Mouse (Mus musculus) layer of hippocampus, postnatal 10 days (tissue): ENCODE data around the gene Ppp3ca. TPM values are rescaled to one million over a fixed set of nuclear protein-coding genes. Genes with fewer than 3 reads are reported as not detected.
A peak's percentile ranks its signal among the peaks of the same experiment; 100 is the strongest.

Experiments used
- DNase-seq, 2 experiments: peaks; one replicate each; pipeline ENCODE4 v3.0.0; 2021; ENCODE audit warnings: low spot score in 2 of 2
- total RNA-seq, 2 experiments: library from RNA; stranded (reverse); gene quantifications; 2 replicates each; pipeline ENCODE4 v1.2.3; 2021

The Ppp3ca gene
- total RNA-seq, 2 experiments from 2014 or later: 787 to 796 TPM

DNA sequence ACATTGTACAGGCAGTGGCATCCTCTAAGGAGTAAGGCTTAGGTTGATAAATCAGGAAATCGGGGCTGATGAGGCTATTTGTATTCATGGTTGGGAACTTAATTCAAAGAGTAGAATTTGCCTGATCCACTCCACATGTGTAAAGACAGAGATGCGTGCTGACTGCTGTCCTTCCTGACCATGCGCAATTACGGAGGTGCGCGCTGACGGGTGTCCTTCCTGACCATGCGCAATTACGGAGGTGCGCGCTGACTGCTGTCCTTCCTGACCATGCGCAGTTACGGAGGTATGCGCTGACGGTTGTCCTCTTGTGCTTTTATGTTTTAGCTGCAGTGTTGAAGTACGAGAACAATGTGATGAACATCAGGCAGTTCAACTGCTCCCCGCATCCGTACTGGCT lies 232.9 kb downstream of the Ppp3ca start:
- DNase-seq: no peak

DNA sequence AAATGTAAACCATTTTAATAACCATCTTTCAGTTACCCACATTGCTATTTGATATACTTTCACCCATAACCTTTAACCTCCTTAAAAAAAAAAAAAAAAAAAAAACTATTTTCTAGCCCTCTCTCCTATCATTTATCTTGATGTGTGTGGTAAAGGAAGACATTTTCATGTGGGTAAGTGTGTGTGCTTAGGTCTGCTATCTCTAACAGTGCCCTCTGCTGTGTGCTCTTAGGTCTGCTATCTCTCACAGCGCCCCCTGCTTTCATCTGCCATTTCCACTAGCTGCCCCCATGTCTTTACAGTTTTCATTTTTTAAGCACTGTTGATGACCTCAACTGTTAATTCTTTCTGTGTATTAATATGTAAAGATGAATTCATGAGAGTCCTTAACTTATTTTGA lies 235.7 kb downstream of the Ppp3ca start:
- no peak for DNase-seq

DNA sequence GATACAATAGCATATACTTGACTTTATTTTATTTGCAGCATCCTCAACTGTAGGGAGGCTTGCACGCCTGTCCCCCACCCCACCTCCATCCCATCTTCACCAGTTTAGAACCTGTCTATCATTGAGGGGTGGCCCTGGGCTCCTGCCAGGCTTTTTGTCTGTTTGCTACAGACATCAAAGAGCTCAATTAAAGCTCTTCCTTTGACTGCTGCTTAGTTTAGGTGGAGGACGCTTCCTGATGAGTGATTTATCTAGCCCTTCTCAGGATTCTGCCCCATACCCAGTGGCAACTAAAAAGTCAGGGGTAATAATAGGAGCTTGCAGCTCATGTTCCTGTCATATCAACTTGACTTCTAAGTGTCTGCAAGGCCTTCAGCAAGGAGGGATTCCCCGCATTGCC lies 239.6 kb downstream of the Ppp3ca start:
- no peak for DNase-seq

DNA sequence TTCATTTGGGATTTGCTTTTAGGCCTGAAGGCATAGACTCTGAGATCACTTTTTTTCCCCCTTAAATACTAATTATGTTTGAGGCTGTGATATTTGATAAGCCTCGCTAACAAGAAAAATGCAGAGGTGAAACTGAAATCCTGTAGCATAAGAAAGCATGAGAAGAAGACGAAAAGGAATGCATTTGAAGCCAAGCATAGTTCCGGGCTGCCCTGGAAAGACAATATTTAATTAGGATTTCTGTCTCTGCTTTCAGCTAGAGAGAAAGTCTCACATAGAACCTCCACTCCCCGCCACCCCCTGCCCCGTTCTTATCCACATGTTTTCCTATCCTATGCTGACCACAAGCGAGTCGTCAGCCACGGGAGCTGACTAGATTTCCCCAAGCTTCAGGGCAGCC lies 241.4 kb downstream of the Ppp3ca start:
- DNase-seq: no peak

DNA sequence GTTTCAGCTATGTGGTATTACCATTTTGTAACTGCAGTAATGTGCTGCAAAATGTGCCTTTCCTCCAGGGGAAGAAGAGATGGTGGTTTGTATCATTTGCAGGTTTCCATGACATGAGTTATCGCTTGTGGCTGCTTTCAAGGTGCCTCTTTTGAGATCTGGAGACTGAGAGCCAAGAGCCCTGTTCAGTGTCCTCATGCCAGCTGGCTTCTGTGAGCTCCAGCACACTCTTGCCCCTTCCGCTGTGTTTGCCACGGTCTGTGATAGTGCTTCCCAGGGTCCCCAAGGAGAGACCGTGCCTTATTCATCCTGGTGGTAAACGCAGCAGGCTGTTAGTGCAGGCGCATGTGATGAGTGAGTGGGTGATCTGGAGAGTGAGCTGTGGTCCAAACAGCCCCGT lies 247.2 kb downstream of the Ppp3ca start:
- no peak for DNase-seq

DNA sequence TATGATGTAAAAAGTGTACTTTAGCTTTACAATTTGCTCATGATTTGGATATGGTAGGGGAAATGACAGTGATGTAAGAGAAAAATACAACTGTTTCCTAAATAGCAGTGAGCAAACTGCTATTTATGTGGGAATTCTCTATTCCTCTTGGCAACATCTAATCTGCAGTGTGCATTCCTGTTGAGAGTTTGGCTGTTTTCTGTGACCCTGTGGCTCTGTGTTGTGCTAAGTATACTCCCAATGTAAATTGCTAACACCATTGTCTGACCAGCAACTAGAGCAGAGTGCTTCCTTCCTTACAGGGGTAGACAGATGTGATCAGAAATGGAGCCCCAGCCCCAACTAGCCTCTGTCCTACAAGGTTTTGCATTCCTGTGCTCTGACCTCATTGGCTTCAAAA lies 263.1 kb downstream of the Ppp3ca start:
- no peak for DNase-seq

DNA sequence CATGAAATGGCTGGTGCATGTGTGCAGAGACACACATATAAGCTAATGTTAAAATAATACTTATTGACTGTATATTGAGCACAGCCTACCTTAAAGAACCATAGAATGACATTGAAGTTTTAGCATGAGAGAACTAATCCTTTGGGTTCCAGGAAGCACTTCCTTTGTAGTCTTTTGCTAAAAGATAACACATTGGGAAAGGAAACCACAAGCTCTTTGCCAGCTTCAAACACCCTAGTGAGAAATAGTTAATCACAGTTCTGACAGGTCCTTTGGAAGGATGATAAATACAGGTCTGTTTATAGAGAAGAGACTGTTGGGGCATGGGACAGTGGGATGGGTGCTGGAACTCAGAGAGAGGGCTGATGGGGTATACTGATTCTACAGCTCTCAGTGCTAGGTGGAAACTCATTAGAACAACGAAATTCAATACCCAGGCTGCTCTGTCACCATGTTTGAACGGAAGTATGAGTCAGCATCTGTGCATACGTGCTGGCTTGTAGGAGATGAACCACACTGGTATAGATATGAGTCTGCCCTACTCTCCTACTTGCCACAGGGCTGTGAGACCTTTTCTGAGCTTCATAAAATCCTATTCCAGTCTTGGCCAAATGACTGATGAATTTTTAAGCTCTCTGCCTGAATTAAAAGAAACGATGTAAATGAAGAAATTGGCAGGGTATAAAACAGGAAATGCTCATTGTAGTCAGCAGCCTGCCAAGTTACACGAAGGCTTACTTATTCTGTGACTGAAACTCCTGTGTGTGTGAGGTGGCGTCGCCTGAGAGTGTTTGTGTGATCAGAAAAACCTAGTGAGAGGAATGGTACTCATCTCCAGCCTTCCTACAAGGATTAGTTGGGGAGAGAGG lies 271.0 kb downstream of the Ppp3ca start:
- DNase-seq: no peak

DNA sequence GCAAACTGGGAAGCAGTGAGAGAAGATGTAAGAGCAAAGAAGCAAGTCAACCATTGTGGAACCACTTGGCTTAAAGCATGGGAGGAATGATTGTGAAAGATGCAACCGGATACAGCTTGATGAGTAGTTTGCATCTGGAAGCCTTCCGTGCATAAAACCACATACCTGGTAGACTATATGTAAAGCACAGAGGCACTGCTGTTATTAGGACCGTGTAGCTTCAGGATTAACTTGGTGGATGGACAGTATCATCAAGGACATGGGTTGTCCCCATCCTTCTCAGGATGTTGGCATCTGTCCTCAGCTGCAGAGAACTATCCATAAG lies 271.6 kb downstream of the Ppp3ca start:
- no peak for DNase-seq

DNA sequence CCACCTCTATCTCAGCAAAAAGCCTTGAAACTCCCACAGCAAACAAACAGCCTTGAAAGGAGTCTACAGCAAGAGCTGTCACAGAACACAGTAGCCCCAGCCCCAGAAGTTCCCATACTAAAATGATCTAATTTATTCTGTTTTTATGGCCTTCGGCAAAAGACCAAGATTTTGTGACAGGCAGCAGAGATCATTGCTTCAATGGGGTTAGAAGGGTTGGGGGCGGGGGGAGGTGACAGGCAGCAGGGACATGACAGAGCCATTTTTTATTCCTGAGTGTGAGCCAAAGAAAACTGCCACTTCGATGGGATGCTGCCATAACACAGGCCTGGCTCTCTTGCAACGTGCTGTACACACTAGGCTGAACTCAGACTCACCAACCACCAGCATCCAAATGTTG lies 275.6 kb downstream of the Ppp3ca start:
- DNase-seq: no peak

DNA sequence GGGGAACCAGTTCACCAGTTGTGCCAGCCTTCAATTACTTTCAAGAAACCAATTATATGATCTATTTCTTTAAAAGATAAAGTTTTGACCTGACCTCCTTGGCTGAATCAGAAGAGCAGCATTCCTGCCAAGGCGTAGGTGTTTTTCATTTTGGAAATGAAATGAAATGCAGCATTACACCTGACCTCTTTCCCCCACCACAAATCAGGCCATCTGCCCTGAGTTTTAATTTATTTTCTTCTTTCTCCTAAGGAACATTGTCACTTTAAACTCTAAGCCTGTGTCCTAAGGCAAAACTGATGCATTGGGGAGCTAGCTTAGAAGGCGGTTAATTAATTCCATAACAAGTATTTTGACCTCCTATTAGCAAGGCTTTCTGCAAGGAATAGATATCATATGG lies 276.7 kb downstream of the Ppp3ca start:
- DNase-seq: no peak

DNA sequence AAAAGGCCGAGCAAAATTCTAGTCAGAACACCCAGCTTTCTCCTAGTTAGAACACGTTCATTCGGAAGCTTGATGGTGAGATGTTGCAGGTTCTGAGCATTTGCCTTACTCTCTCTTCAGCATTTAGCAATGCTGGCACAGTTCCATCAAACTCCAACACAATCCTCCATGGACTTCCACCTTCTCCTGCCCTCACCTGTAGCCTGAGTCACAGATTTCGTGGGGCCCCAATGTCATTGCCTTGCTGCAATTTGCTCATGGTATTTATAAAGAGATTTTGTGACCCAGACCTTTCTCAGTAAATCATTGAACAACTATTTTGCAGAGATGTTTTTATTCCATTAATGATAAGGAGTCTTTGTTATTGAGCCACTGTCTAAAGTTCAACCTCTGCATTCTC lies 278.2 kb downstream of the Ppp3ca start:
- DNase-seq: no peak

DNA sequence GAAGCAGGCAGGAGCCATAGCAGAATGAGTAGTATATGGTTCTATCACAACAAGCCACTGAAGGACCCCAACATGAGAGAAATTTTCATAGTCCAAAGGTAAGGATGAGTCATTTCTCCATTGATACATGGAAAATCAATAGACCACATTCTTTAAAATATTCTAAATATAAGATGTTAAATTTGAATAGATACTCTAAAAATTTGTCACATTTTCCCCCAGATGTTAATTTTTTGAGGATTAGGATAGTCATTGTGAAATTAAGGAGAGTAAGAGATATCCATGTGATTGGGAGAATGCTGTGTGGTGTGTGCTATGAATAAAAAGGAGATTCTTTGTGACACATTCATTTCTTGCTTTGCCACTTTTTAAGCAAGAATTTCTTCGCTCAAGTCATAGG lies 281.9 kb downstream of the Ppp3ca start:
- DNase-seq: no peak

DNA sequence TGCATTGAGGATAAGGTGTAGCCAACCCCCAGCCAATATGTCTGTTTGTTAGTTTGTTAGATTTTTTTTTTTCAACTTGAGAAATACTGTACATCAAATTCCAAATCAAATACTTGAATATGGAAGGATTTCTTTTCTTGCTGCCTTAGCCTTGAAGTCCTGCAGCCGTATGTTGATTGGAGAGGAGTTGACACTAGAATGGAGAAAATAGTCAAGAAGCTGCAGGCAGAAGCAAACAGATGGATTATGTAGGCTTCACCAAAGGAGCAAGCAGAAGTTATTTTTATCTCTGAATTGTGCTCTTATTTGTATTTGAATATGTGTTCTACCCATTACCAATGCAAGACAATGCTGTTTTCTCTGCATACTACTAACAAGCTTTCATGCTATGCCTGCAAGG lies 282.9 kb downstream of the Ppp3ca start:
- no peak for DNase-seq

DNA sequence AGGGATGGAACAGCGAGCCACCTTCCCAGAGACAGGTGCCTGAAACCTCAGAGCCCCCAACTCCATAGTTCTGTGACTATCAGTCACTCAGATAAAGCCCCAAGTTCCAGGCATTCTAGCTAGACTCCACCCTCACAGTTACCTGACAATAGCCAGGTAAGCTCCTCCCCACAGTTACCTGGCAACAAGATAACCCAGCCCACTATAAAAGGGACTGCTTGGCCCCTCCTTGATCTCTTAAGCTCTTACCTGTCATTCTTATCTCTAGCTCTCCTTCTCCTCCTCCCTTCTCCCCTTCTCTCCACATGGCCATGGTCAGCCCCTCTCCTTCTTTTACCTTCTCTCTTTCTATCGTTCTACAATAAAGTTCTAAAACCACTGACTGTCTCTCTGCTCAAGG lies 285.1 kb downstream of the Ppp3ca start:
- no peak for DNase-seq

DNA sequence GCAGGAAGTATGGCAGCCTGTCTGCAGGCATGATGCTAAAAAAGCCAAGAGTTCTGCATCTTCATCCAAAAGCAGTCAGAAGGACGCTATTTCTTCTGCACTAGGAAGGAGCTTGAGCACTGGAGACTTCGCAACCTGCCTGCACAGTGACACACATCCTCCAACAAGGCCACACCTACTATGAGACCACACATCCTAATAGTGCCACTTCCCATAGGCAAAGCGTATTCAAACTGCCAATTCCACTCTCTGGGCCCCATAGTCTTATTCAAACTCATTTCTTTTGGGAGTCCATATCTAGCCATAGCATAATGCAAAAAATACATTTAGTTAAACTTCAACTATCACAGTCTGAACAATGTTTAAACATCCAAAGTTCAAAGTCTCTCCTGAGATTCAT lies 290.4 kb downstream of the Ppp3ca start:
- DNase-seq: no peak

DNA sequence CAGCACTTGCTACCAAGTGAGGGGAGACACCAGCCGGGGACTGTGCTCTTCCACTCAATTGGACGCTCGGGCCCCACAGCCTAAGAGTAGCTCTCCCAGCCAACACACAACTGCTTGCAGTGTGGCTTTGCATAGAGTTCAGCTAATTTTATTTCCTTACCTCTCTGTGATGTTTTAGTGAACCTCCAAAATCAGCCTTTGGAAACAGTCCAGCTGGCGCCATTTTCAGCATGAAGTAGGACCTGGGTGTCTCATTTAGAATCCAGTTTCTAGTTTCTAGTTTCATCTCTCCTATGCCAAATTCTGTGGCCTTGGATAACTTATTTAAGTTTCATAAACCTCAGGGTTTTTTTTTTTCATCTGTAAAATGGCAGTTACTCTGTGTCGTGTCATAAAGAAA lies 296.9 kb downstream of the Ppp3ca start:
- DNase-seq: no peak

DNA sequence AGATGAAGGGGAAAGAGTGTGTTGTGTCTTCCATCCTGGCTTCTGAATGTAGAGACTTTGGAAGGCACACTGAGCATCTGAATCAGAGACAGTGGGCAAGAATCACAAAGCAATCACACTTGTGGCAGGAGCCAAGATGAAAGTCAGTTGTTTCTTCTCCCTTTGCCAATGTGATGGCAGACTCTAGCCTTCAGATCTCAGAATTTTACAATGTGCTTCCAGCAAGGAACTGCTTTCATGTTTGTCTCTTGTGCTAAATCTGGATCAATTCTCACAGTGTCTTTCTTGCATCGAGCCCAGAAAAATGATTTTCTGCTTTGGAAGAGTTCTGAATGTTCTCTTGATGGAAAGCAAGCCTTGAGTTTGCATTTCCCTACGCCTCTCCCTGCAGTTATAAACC lies 297.6 kb downstream of the Ppp3ca start:
- DNase-seq: no peak

DNA sequence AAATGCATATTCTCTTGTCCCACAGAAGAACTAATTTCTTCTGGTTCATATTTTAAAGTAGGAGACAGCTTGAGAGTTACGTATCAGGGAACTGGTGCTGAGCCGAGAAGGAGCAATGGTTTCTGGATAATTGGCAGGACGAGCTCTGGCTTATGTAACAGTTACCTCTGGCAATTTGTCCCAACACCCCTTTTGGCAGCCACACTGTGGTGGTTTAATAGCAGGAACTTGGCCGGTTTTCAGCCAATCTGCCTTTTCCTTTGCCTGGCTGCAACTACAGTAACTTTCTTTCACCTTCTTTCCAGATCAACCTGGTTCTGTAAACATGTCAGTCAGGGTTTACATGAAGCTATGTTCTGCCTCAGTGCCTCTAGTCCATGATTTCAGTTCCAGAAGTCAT lies 299.9 kb downstream of the Ppp3ca start:
- peak; percentile 51 to 61 for DNase-seq

DNA sequence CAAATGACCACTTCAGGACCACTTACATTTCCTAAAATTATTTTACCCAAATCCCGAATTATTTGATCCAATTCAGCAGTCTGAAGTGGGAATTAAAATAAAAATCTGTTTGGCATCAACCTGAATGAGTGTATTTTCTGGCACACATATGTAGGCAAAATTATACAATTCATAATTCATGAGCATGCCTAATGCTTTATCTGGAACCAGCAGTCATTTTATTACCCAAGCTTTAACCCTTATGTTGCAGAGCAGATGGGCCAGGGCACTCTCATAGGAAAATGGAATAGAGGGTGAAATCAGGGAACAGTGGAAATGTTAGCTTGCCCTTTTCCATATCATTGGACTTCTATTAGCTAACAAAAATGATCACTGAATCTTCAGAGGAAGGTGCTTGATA lies 307.9 kb downstream of the Ppp3ca start:
- no peak for DNase-seq

DNA sequence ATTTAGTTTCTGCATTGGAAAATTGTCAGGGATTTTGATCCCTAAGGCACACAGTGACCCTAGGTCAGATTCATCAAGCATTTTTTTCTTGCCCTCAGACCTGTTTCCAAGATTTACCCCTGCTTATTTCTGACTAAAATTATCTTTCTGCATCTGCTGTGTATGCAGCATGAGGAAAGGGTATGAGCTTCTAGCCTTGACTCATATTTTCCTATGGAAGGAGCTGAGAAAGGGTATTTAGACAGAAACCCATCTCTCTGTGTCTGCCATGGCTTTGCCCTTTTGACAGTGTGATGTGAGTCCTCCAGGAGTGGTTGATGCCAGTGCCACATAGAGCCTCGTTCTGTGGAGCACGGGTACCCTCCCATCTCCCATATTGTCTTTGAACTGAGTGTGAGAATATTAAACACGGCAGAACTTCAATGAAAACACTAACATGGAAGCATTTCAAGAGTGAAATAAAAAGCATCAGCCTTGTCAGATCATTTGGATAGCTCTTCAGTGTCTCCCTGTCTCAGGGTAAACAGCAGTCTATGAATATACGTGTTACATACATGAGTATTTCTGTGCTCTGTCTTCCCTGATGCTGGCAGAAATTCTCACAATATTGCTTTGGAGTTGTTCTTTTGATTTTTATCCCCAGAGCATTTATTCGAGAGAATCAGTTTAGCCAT lies 311.1 kb downstream of the Ppp3ca start:
- DNase-seq: no peak

DNA sequence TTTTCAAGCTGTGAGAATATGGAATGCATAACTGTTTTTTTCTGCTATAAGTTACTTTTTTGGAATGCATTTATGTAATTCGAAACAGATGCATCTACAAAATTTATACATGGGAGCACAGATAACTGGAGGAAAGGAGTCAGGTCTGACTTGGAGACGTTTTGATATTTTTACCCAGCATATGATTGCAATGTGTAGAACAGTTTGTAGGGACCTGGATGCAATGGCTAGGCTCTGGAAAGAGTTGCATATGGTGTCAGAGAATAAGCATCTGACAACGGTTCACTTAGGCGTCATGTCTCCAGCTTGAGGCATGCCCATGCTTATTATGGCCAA lies 311.6 kb downstream of the Ppp3ca start:
- no peak for DNase-seq

DNA sequence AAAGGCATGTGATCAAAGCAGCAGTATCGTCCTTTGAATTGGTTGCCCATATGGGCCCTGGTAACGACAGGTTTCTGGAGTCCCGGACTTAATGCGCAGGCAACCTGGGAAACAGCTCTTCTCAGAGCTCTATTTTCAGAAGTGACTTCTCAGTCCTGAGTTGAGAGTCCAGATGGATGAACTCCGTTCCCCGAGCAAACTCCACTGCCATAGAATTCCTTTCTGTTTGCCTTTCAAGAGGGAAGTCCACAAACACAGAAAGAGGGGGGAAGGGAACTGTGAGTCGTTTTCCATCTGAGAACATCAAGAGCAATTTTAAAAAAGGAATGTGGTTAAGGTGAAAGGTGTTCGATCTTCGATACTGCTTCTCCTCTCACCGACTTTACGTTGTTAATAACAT lies 312.1 kb downstream of the Ppp3ca start:
- DNase-seq: no peak
